Mouse (Mus musculus) mature B cell (primary cell): ENCODE results near the gene Osbpl10.
"Not testable (repeated sequence)": the region's sequence is repeated elsewhere in the genome, so short reads cannot be mapped to it uniquely, and the experiment has no call there.

ENCODE experiments used
- in situ Hi-C: fragments of 300-500 bp; cut with MboI; formaldehyde crosslinking; loops from 2 replicates; pipeline ENCODE4 v1.14.3; 2019

Gene Osbpl10

DNA sequence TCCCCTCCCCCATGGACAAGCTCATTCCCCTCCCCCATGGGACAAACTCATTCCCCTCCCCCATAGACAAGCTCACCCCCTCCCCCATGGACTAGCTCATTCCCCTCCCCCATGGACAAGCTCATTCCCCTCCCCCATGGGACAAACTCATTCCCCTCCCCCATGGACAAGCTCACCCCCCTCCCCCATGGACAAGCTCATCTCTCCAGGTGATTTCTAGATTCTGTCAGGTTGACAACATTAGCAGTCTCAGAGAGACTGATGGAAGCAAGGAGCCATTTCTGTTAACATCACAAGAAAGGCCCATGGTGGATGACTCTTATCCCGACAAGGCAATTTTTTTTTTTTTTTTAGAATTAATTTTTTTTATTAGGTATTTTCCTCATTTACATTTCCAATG, 52.7 kb downstream of the Osbpl10 start:
- in situ Hi-C loops = not testable (repeated sequence)

DNA sequence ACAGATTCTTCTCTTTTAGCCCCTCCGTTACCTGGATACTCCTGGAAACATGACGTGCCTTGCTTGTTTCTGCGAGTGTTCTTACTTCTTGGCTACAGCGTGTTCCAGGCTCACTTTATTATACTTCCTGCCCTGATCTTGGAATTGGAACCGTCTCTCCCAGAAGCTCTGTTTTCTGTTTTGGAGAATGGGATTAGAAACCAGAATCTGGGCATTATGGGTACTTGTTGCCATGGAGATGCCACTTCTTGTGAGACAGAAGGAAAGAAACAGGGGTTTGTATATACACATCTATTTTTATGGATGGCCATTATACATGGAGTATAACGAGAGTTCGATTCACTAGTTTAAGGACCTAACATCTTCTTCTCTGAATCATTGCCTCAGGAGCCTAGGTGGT, 54.4 kb downstream of the Osbpl10 start:
- in situ Hi-C loops = no loop called here

DNA sequence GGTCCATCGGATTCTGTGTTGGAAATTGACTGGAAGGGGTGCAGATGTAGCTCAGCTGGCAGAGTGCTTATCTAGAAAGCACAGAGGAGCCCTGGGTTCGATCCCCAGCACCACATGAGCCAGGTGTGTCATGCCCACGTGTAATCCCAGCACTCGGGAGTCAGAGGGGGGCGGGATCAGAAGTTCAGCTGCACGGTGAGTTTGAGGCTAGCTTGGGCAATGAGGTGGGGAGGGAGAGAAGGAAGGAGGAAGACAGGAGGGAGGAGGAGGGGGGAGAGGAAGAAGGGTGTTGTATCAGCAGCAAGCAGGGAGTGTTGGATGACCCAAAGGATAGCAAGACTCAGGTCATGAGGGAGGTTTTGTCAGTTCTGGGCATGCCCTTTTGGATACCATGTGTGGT, 55.9 kb downstream of the Osbpl10 start:
- in situ Hi-C loops = no loop called here

DNA sequence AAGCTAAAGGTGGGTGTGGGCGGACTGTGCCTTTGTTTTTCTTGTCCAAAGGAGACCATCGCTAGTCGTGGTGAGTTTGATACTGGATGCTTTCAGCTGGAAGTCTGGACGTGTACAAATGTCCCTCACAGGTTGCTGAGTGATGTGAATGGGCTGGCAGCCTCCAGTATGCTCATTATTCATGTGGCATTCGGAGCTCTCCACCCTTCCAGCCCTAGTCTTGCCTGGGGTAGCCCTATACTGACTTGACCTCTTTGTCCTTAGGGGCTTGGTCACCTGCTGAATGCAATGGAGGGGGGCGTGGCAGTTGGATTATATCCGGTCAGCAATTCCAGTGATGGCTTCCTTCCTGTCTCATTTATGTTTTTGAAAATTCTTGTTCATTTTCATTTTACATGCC, 56.4 kb downstream of the Osbpl10 start:
- in situ Hi-C loops = no loop called here

DNA sequence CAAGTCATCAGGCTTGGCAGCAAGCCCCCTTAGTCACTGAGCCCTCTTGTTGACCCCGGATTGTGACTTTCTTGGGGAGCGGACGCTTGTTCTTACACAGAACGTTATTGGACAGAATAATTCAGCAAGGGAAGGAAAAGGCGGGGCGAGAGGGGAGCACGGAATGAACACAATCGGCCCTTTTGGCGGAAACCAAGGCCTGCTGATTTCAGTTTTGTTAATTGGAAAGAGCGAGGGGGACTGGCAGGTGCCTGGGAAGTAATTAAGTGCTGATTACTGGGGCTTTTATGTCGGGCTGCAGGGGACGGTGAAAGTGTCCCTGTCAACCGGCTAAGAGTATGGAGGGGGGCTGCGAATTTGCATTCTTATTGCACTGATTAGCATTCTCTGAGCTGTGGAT, 59.8 kb downstream of the Osbpl10 start:
- in situ Hi-C loops = no loop called here

DNA sequence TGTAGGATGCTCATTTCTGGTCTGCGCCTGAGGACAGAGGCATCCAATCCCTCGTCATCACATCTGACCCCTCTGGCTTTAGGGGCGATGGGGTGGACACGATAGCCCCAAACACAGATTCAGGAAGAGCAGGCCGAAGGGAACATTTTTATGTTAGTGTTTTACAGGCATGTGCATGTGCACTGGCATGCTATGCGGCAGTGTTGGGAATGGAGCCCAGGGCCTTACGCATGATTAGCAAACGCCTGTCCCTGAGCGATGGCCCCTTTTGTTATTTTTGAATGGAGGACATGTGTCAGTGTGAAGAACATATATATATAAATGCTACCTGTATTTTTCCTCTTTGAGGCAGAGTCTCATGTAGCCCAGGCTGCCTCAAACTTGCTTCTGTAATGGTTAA, 60.3 kb downstream of the Osbpl10 start:
- in situ Hi-C loops = no loop called here

- in situ Hi-C loops = no loop called here
These were observed 60.9 kb downstream of the Osbpl10 start for GRCm38 (mm10) chr9:115039245-115039644.

GRCm38 (mm10) chr9:115042571-115042970, 64.2 kb downstream of the Osbpl10 start:
- in situ Hi-C loops = no loop called here

DNA sequence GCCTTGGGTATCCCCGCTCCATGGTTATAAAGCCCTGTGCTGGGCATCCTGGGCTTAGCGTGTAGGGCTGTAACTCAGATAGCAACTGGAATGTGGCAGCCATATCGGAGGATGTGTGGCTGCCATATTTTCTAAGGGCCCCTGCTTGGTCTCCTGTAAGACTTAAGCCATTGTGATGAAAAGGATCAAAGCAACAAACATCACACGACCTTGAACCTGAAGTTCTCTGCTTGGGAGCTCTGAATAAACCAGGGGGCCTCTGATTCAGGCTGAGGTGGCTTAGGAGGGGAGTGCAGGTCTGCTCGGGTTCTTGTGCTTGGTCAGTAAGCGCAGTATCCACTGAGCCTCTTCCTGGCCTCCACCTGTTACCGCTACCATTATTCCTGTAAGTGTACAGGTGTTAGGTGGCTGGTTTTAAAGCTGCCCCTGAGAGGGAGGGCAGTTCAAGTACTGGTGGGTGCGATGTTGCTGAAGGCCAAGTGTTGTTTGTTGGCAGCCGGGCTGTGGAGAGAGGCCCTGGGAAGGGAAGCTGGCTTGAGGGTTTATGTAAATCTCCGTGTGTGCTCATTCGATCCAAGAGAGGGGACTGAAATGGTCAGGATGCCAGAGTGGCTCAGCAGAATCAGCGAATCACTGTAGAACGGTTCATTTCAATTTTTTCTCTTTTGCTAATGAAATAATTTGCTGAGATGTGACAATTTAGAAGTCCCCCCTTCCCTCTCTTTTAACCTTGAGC, 64.8 kb downstream of the Osbpl10 start:
- in situ Hi-C loops = no loop called here

GRCm38 (mm10) chr9:115043881-115044770, 65.8 kb downstream of the Osbpl10 start:
- in situ Hi-C loops = no loop called here

DNA sequence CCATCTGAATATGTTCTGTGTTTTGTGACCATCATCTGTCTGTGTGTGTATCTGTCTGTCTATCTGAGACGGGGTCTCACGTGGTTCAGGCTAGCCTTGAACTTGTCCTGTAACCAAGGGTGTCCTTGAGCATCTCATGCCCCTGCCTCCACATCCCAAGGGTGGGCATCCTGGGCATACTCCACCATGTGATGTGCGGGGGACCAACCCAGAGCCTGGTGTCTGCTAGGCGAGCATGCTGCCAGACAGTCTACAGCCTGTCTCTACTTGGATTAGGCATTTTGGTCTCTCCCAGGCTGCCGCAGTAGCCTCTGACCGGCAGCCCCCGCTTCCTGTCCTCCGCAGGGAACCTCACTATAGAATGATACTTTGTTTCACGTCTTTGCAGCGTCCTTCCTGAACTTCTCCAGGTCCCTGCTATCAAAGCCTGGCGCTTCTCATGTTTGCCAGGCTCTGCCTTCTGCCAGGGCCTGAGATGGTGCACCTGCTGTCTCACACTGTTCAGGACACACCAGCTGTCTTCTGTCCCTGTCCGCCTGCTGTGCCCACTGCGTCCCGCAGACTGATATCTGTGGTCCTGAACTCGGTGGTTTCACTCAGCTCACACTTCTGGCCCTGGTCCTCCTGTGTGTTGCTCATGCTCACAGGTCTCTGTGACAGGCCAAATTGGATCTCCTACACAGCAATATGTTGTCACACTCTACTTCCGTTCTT, 66.9 kb downstream of the Osbpl10 start:
- in situ Hi-C loops = no loop called here

DNA sequence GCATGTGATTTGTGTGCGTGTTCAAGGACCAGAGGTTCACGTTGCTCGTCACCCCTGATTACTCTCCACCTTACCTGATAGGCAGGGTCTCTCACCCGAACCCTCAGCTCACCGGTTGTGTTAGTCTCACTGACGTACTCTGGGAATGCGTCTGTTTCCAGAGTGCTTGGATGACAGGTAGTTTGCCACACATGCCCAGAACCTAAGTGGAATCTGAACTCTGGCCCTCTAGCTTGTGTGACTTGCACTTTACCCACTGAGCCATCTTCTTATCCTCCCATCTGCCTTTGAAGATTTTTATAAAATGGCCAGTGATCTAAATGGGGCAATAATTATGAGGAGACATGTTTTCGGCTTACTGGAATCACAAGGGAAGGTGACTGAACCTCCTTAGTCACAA, 68.3 kb downstream of the Osbpl10 start:
- in situ Hi-C loops = no loop called here

DNA sequence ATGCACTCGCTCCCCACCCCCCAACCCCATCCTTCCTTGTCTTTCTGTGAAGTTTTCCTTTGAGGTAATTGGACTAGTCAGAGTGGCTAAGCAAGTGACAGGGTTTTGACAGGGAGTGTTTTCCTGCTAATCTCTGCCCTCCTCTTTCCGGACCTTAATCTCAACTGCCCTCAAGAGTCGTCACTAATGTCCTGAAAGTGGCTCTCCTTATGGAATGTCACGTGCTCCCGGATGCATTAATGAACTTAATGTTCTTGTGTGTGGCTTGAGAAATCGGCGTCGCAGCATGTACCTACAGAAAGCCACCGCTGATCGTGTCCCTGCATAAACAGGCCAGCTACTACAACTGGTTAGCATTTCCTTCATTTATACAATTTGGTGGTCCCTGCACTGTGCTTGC, 70.0 kb downstream of the Osbpl10 start:
- in situ Hi-C loops = no loop called here

- in situ Hi-C loops = no loop called here
These were observed 70.5 kb downstream of the Osbpl10 start for GRCm38 (mm10) chr9:115048861-115049260.

DNA sequence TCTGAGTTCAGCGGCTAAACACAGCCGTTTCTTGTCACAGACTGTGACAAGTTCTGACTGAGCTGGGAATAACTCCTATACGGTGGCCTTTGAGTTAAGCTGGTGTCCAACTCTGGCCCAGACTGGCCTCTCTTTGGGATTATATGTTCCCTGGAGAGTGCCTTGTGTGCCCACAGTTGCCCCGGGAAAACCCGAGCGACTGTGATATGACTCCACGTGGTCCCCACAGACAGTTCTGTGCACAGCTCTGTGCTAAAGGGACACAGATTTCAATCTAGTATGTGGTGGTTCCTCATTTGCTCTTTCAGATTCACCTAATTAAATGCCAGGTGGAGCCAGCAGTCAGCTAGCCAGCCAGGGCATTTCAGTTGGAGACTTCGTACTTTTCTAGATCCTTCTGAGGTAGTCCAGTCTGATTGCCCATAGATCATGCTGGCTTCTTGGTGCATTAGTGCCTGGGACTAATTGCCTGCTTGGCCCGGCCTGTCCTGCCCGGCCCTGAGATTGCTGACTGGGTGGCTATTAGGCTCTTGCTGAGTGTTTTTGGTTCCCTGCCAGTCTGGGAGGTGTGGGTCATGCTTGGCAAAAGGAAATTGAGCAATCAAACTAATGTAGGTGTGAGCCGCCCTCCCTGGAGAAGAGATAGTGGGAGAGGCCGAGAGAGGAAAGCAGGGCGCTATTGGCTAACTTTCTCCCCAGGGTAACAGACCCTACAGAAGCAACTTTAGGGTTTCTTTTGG, 71.8 kb downstream of the Osbpl10 start:
- in situ Hi-C loops = no loop called here

- in situ Hi-C loops = no loop called here
These were observed 73.6 kb downstream of the Osbpl10 start for GRCm38 (mm10) chr9:115051976-115052375.

DNA sequence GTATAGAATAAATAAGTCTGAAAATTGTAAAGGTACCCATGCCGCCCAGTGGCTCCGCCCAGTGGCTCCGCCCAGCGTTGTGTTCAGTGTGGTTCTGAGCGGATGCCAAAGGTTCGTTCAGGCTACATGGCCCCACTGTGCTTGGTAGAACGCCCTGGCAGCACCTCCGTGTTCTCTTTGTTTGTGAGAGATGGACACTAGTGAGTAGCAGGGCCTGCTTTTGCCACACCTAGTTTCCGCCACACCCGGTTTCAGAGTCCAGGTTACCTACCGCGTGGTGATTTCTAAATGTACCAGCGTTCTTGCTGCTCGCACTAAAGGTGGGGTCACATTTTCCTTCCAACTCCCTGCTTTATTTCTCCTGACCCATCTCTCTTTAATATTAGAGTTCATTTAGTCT, 75.4 kb downstream of the Osbpl10 start:
- in situ Hi-C loops = no loop called here

- in situ Hi-C loops = no loop called here
These were observed 76.9 kb downstream of the Osbpl10 start for GRCm38 (mm10) chr9:115055041-115055830.

- in situ Hi-C loops = no loop called here
These were observed 80.4 kb downstream of the Osbpl10 start for GRCm38 (mm10) chr9:115058806-115059205.

DNA sequence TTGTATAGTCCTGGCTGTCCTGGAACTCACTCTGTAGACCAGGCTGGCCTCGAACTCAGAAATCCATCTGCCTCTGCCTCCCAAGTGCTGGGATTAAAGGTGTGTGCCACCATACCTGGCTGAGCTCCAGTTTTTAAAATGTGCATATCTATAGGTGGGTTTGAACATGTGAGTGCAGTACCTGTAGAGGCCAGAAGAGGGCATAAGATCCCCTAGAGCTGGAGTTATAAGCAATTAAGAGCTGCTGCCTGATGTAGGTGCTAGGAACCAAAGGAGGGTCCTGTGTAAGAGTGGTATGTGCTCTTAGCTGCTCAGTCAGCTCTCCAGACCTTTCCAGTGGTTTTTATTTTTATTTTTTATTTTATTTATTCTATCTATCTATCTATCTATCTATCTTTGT, 86.5 kb downstream of the Osbpl10 start:
- in situ Hi-C loops = no loop called here

DNA sequence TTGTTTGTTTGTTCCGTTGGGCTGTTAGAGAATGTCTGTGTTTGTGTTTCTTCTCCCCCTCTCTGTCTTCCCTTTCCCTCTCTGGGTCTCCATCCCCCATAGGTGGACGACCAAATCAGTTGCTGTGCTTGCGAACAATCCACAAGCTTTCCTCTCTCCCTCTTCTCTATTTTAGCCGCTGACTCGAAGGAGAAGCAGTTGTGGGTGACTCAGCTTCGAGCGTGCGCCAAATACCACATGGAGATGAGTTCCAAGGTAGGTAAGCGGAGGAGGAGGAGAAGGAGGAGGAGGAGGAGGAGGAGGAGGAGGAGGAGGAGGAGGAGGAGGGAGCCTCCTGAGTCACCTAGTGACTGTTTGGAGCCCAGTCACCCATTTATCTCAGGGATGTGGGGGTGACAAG, 88.7 kb downstream of the Osbpl10 start:
- in situ Hi-C loops = no loop called here
